Mouse (Mus musculus) spleen, postnatal 14 days (tissue): ENCODE data around the gene Inpp5e.

ENCODE experiments used
- DNase-seq, 2 experiments: peaks; one replicate each; pipeline ENCODE4 v3.0.0; 2021 to 2022; ENCODE audit warnings: low spot score in 2 of 2

Gene Inpp5e

DNA sequence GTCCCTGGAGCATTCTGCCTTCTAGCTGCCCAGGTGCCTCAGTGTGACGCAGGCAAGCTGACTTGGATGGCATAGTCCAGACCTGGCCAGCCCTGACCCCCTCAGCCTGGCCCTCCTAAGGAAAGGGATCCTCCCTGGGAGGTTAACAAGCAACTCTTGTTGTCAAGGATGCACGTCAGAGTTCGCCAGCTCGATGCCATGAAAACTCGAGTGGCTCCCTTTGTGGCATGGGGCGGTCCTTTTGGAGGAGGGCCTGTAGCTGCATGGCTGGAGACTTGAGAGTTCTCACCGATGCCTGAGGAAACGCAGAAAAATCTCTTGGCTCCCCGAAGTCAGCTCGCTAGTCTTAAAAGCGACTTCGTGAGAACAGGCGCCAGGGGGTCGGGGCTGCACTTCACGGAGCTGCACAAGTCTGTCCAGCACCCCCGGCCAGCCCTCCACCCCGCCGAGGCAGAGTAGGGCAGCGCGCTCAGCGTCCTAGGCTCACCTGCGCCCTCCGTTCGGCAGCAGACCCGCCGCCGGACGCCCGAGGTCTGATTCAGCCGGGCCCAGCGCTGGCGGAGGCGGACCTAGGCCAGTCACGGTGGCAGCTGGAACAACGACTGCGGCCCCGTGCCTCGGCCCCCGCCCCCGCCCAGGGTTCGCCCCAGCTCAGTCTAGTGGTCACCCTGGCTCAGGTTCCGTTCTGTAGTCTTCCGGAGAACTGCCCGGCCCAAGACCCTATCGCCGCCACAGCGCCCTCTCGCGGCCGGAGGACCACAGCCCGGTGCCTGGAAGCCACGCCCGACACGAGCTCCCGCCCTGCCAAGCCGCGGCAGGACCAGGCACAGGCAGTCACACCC is at the start of gene Inpp5e:
TSS of gene Inpp5e (minus strand) at position 689 of the 842 bp plus-strand sequence.
- peak; percentile 99 to 100 for DNase-seq

DNA sequence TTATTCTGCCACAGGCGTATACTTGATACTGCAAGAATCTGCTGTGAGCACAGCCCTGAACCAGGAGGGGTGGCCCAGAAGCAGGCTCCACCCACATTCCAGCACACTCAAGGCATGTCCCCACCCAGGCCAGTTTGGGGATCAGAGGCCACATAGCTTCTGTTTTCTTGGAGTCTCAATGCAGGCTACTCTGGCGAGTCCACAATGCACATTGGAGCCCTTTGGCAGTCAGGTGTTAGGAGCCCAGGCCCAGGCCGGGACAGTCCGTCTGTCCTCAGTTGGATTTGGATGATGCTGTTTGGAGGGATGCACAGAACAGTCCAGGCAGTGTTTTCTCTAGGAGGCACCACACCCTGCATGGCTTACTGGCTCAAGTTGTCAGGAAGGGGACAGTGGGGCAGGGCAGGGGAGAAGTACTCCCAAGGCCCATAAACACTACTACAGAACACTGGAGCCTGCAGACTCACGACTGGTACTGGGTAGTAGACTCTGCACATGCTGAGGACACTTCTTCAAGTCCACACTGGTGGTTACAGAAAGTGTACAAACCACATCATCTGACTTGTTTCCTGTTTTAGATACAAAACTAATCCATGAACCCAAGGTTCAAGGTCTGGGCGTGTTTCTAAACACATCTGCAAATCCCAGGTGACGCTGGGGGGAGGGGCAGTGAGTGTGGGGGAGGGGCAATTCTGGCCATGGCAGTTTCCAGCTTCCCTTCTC is 49.6 kb upstream of the Inpp5e start:
- no peak for DNase-seq

DNA sequence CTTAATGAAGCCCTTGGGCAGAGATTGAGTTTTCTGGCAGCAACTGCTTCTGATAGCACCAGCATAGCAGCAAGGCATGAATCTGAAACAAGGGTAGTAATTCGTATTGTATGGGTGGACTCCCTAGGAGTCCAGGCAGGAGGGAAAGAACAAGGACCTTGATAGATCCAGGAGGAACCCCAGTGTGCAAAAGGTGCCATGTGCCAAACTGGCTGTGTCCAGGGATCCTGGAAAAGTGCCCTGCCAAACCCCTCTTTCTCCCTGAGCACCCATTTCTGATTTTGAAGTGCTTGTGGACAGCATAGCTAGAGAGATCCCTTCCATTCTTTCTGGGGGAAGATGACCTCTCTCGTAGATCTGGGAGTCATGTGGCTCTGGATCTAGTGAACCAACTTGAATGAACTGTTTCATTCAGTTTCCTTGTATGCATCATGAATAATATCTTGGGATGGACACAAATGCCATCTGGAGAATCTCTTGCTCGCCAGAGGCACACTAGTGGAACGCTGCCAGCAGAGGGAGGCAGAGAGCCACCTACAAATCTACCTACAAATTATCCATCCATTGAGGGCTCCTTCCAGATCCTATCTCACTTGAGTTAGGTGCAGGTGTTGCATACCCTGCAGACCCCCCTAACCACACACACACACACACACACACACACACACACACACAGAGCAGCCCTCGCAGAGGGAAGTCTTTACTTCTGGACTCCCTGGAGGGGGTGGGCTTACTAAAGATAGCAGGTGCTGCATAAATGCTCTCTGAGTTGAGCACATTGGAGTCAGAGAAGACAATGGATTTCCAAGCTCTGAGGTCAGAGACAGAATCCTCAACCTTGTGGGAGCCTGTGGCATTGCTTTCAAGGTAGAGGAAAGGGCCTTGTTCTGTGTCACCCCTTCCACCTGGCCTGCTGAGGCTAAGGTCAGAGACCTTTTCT is 40.4 kb upstream of the Inpp5e start:
- peak; percentile 41 to 61 for DNase-seq

DNA sequence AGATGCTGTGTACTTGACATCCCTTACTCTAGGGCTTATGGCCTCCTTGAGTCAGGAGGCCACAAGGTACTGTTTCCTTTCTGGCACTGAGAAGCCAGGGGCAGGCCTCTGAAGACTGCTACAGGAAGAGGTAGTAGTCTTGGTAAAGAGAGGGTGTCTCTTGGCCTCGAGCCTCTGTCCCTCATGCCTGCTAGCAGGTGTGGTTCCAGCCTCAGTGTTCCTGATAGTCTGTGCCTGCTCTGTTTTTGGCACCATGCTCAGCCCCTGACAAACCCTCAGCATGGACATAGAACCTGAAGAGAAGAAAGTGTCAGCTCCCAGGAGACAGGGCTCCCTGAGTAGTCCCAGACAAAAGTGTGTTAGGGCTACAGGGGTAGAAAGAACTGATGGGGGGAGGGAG is 38.4 kb upstream of the Inpp5e start:
- DNase-seq, result no peak

DNA sequence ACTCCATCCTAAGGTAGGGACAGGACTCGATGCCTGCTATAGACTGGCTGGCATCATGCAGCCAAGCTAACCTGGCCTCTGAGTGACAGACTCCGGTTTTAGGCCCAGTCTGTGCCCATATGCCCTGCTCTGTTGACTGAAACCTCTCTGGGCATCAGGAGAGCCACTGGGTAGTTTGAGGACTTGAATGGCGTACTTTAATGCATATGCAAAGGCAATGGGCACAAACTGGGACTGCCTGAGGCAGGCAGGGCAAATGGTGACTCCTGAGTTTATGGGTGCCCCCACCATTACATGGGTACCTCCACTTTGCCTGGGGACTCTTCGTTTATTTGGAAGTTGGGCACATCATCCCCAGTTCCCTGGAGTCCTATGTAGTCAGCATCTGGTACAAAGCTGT is 37.7 kb upstream of the Inpp5e start:
- no peak for DNase-seq

DNA sequence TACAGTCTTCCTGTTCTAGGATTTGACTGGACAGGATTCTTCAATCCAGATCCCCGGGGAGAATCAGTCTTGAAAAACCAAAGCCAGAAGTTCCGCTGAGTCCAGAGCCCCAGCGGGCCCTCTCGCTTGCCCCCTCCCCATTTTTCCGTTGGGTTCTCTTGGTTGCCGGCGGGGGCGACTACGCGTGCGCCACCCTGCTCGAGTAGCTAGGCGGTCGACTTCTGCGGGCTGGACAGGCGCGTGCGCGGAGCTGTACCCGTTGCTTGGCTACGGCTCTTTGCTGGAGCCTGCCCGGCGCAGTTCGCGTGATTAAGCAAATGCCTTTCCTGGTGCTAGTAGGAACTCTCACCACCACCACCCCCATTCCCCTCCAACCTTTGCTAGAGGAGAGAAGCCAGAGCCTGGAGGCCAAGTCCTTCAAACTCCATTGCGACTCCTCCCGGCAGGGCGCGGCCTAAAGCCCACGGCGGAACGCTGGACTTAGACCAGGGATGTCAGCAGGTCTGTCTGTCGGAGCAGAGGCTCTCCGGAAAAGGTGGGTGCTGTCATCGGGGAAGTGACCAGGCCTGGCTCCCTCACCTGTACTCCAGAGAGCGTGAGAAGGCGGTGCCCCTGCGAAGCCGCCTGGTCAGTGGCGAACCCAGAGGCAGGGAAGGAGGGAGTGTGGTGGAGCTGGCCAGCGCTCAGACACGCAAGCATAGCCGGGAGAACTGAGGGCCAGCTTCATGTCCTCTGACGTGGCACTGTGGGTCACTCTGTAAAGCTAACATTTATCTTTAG is 36.9 kb upstream of the Inpp5e start:
- peak in 1 of 2 experiments; percentile 81 for DNase-seq

DNA sequence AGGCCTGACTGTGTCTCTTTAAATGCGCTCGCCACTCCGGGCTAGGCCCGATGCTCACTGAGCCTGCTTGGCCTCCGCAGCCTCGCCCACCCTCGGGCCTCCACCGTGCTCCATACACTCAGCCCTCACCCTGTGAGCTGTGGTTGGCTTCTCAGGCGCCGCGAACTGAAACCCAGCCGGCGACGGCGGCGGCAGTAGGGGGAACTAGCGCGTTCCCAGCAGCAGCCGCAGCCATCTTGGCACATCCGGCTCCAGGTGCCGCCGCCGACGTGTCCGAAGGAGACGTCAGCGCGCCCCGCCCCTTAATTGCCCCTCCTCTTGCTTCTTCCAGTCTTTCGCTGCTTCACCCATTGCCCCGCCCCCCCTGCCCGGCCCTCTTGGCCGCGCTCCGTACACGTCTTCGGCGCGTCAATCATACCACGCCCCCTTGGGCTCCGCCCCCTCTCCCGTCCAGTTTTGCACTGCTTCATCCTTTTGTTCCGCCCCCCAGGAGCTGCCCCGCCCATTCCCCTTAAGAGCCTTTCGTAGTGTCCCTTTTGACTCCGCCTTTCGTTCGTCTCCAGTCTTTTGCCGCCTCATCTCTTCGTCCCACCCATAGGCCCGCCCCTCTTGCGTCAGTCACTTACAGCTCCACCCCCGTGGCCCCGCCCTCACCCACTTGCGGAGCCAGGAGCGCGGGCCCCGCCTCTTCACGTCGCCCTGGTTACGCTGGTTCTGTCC is 36.1 kb upstream of the Inpp5e start, which contains the start of gene Sec16a:
TSS of gene Sec16a (minus strand) at position 271 of the 720 bp plus-strand sequence.
- DNase-seq, result peak; percentile 99 to 100

DNA sequence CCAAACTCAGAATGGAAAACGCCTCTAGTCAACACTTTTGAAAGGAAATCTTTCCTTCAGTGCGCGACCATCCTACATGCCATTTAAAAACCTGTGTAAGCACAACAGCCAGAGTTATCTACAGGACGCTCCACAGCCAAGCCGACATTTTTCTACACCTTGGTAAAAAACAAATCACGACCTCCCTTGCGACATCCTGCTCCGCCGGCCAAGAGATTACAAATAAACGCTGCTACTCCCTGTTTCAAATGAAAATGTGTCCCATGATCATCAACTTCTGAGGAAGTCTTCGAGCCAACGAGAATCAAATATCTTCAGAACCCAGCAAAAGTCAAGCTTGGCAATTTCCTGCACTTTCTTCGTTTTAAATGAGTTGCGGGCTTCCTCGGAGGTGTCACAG is 35.4 kb upstream of the Inpp5e start:
- DNase-seq, result no peak

DNA sequence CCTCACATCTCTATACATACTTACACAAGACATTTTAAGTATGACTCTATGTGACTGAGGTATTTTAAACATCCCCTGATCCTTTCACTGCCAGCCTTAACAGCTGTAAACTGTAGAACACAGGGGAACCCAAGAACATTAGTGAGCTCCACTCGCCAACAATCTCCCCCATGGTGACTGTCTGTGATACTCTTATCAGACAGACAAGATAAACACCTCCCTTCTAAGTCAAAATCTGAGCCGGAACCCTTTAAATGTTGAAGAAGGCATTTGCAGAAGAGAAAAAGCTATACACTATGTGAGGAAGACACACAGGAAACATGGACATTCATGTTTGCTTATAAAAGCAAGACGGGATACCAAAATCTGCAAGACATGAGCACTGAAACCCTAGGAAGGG is 34.9 kb upstream of the Inpp5e start:
- DNase-seq, result no peak

DNA sequence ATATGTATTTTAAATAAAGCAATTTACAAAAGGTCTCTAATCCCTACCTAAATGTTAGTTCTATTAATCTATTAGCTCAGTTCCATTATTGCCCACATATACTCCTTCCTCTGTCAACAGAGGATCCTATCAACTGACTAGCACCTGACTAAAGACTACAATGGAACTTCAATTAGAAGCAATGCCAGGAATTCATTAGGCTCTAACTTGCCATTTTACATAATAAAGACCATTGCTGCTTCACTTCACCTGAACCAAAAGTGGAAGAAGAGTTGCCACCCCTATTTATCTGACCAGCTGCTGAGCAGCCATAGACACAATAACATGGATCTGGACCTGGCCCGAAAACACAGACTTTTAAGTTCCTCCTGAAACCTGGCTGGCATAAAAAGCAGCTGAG is 33.8 kb upstream of the Inpp5e start:
- DNase-seq, result no peak

DNA sequence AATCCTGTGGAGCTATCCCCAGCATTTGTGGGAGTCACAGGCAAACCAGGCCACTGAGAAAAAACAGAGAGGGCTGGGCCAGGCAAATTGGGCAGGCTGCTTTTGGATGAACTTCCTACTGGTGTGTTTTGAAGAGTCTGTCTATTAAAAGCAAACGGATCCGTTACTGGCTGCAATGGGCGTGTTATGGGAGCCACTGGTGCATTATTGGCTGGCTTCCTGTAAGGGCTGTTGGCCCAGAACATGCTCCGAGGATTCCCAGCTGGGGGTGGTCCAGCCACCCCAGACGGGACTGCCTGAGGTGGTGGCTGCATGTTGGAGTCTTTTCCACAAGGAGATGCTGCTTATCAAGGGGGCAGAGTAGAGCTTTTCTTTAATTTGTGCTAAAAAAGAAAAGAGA is 32.7 kb upstream of the Inpp5e start:
- no peak for DNase-seq

DNA sequence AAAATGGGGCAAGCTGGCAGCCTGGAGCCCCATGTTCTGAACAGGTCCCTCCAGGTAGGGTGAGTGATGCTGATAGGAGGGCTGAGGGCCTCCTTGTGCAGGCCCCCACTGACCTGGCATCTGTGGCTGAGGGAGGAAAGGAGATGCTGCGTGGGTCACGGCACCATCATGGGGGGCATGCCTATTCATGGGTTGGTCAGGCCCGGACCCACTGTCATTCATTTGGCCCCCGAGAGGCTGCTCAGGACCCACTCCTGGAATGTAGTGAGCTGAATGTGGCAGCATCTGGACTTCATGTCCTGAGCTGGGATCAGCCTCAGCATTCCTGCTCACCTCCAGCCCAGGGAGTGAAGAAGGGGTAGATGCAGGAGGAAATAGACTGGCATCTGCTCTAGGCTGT is 32.3 kb upstream of the Inpp5e start:
- no peak for DNase-seq

DNA sequence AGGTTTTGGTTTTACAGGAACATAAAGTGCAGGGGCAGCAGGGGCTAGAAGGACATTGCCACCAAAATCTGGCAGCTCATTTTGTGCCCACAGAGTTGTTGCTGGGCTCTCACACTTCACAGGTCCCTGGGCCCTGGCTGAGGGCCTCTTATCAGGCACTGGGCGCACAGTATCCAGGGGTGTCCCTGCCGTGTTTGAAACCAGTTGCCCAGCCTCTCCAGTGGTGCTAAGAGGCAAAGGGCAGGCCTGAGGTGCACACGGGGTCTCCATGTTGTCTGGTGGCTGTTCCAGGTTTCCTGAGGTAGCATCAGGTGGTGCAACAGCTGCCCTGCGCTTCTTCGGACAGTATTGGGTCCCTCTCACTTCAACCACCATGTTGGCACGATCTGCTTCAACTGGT is 30.7 kb upstream of the Inpp5e start:
- DNase-seq, result no peak

DNA sequence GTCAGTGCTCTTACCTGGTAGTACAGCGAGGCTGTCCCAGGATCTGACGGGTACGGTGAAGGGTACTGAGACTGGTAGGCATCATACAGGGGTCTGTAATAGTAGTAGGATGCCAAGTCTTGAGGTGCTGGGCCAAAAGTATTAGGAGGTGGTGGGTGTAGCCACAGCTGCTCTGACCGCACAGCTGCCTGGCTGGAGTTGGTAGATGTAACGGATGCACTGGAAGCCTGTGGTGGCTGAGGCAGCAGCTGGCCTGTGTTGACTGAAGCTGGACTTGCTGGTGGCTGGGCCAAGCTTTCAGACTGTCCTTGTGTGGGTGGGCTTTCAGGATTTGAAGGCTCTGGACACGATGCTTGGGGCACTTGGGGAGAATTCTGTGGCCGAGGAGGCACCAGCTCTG is 29.4 kb upstream of the Inpp5e start:
- no peak for DNase-seq

DNA sequence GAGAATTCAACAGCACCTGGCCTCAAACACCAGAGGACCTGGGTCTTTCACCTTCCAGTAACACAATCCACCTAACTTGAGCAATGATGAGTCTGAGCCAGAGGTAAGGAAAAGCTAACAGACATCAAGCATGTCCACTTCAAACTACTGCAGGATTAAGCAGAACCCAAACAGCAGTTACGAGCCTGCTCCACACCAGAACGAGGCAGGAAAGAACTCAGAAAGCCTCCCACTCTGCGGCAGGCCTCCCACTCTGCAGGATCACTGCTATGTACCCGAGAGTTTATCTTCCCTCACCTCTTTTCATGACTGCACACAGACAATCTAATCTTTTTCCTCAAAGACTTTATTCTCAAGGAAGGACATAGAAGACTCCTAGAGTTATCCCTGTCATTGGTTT is 28.2 kb upstream of the Inpp5e start:
- no peak for DNase-seq

DNA sequence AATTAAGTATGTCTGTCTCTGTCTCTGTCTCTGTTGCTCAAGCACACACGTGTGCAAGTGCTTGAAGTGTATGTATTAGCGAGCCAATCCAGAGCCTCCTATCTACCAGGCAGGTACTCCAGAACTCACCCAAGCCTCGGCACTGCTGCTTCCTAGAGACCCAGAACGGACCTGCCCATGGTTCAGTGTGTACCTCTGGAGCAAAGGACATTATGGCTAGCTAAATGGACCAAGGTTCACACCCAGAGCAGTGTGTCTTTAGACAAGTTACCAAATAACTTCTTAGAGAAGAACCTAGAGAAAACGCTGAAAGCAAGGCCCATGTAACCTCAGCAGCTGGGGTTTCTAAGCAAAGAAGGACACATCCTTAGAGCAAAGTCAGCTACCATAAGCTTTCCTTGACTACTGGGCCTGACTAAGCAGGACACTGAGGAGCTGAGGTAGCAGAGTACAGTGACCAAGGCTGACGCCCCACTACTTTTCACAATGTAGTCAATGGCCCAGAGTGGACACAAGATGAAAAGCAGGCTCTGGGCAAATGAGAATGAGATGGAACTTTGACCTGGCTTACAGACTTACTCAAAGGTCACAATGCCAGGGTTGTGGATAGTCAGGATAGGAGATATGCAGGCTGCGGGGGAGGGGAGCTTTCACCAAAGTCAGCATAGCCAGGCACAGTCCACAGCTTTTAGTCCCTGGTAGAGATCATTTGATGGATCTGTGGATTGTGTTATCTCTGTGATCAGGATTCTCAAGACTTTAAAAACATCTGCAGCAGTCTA is 26.0 kb upstream of the Inpp5e start:
- DNase-seq, result no peak

DNA sequence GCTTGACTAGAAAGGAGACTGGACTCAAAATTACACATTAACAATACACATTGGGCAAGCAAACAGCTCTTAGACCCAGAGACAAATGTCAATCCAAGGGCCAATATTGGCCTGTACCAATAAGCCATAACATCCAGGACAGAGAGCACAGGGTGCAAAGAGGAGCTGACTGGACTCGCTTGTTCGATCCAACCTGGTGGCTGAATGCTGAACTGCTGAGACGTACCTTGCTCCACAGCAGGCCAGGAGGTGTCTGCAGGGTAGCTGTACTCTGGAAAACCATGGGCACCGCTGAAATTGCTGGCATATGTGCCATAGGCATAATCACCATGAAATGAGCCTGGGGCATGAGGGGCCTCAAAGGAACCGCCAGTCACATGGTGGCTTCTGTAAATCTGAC is 20.8 kb upstream of the Inpp5e start:
- no peak for DNase-seq

DNA sequence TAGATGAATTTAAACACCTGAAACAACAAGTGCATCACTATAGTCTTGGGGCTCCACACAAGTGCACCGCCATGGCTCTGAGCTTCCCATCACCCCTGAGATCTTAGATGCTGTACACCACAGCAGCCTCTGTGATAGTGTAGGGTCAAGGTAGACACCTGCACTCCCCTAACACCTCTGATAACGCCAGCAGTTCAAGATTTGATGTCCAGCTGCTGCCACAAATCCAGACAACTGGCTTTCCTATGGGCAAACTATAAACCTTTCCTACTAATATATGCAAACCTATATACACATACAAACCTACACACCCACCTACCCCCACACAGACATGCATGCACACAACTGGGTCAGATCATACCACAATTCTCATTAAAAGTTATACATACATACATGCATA is 15.5 kb upstream of the Inpp5e start:
- no peak for DNase-seq

DNA sequence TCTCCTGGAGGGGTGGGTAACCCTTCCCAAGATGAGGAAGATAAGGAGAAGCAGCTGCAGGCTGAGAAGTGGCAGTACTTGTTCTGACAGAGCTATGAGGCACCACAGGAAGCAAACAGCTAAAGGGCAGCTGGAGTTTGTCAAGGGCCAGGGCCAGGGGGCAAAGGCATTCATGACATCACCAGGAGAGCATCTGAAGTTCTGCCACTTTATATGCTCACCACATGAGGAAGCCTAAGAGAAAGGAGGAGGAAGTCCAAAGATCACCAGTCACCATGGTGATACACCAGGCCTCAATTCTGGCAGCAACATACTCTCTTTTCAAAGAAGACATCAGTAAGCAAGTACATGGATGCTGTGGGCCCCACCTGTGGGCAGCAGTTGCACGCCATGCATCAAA is 14.1 kb upstream of the Inpp5e start:
- DNase-seq, result no peak

DNA sequence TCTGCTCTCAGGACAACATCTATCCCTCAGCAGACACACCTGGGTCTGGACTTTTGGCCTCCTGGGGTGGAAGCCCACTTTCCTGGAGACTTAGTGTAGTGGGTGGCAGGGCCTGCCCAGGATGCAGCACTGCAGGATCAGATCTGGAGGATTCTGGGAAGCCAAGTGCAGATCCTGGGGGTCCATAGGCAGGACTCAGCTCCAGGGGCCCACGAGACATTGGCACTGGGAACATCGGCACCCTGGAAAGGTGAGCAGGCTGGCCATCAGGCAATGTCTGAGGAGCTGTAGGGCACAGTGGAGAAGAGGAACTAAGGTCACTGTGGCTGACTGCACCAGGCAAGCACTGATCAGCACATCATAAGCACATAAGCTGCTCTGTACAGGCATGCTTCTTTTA is 13.0 kb upstream of the Inpp5e start:
- DNase-seq, result no peak
